Mouse (Mus musculus) cerebellum, adult 11 months (tissue): Measurements from ENCODE around the gene Olfr655.

Source experiments
- DNase-seq: peaks from one replicate; pipeline ENCODE4 v3.0.0; 2022

The Olfr655 gene

GRCm38 (mm10) chr7:104601679-104602078, at the start of gene Olfr655:
Olfr655 (minus strand) TSS chr7:104601779.
- DNase-seq, result no peak

GRCm38 (mm10) chr7:104646841-104647482, 45.4 kb upstream of the Olfr655 start, which contains the start of gene Olfr658:
Olfr658 (minus strand) TSS chr7:104647305.
- DNase-seq, result peak; percentile 4

- no peak for DNase-seq
These were observed 22.9 kb upstream of the Olfr655 start, which contains the start of gene Olfr657 for GRCm38 (mm10) chr7:104624494-104624893. Olfr657 (plus strand) TSS chr7:104624794.

- DNase-seq, result no peak
These were observed 12.1 kb upstream of the Olfr655 start, which contains the start of gene Olfr656 for GRCm38 (mm10) chr7:104613655-104614054. Olfr656 (plus strand) TSS chr7:104613955.

- DNase-seq, result no peak
These were observed 3.1 kb upstream of the Olfr655 start for GRCm38 (mm10) chr7:104604727-104605126.

- DNase-seq, result no peak
These were observed 1.6 kb upstream of the Olfr655 start for GRCm38 (mm10) chr7:104603173-104603572.

GRCm38 (mm10) chr7:104588274-104588673, 13.3 kb downstream of the Olfr655 start:
- no peak for DNase-seq

- no peak for DNase-seq
These were observed 14.9 kb downstream of the Olfr655 start, which contains the start of gene Olfr654 for GRCm38 (mm10) chr7:104586725-104587124. Olfr654 (plus strand) TSS chr7:104587025.

GRCm38 (mm10) chr7:104581429-104581828, 20.1 kb downstream of the Olfr655 start:
- no peak for DNase-seq

- no peak for DNase-seq
These were observed 20.7 kb downstream of the Olfr655 start for GRCm38 (mm10) chr7:104580846-104581245.

GRCm38 (mm10) chr7:104577014-104577413, 24.6 kb downstream of the Olfr655 start, which contains the start of gene Olfr653:
Olfr653 (plus strand) TSS chr7:104577314.
- DNase-seq, result no peak

- DNase-seq, result no peak
These were observed 41.0 kb downstream of the Olfr655 start, which contains the start of gene Olfr652 for GRCm38 (mm10) chr7:104560601-104561000. Olfr652 (plus strand) TSS chr7:104560901.

GRCm38 (mm10) chr7:104552700-104553099, 48.9 kb downstream of the Olfr655 start:
- no peak for DNase-seq

- no peak for DNase-seq
These were observed 51.7 kb downstream of the Olfr655 start, which contains the start of gene Olfr651 for GRCm38 (mm10) chr7:104549833-104550232. Olfr651 (plus strand) TSS chr7:104550133.
